Mouse (Mus musculus) left cerebral cortex, adult 18-20 months (tissue): Measurements from ENCODE around the gene Defb29. TPM values are rescaled to one million over a fixed set of nuclear protein-coding genes. Genes with fewer than 3 reads are reported as not detected.

ENCODE experiments used
- DNase-seq, 2 experiments: peaks; one replicate each; pipeline ENCODE4 v3.0.0; 2021 to 2022; ENCODE audit warnings: low spot score in 2 of 2, mixed read lengths in 1 of 2
- total RNA-seq, 2 experiments: library from RNA; stranded (reverse); gene quantifications; 2 replicates each; pipeline ENCODE4 v1.2.3; 2021

Gene Defb29
- total RNA-seq, 2 experiments from 2014 or later, result not detected

DNA sequence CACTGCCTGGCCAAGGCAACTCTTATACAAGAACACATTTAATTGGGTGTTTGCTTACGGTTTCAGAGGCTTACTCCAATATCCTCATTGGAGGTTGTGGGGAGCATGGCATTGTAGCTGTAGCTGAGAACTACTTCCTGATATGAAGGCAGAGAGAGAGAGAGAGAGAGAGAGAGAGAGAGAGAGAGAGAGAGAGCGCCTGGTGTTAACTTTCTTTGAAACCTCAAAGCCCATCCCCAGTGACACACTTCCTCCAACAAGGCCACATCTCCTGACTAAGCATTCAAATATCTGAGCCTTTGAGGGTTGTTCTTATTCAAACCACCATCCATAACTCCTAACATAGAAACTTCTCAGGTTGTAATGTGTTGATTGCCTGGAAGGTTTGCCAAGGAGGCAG lies 35.9 kb downstream of the Defb29 start:
- no peak for DNase-seq

GRCm38 (mm10) chr2:152500863-152501229 lies 39.1 kb downstream of the Defb29 start:
- DNase-seq, result no peak

DNA sequence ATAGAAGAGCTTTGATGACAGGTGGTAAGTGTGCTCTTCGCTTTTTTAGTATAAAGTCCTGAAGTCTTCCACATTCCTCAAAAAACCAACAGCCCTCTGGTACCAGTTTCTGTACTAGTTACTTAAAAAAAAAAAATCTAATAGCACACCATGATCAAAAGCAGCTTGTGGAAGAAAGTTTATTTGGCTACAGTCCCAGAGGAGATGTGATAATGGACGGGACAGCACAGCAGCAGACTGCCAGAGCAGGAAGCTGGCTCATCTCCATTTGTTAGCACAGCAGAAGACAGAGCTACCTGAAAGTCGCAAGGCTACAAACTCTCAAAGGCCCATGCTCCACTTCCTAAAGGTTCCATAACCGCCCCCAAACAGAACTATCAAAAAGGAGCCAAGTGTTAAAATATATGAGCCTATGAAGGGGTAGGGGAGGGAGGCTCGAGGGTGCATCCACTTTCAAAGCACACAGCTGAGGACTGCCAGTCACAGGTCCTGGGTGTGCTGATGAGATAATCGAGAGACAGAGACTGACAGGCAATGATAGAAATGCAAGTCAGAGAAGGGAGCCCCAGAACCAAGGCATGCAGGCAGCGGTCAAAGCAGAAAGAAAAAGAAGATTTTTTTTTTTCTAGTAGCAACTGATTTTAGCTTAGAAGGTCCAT lies 39.6 kb downstream of the Defb29 start:
- no peak for DNase-seq

GRCm38 (mm10) chr2:152498020-152498419 lies 41.9 kb downstream of the Defb29 start:
- DNase-seq, result no peak

DNA sequence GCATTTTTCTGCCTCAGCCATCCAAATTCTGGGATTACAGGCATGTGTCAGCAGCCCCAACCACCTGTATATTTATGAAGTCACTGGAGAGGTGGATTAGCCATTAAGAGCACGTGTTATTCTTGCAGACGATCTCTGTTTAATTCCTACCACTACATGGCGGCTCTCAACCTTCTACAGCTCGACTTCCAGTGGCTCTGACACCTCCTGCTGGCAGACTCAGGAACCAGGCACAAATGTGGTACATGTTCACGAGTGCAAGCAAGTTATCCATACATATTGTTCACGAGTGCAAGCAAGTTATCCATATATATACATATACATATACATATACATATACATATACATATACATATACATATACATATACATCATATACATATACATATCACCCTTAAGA lies 46.7 kb downstream of the Defb29 start:
- DNase-seq, result no peak

- no peak for DNase-seq
Observed at GRCm38 (mm10) chr2:152490038-152490437, 49.9 kb downstream of the Defb29 start, which contains the start of gene Defb22. Defb22 (minus strand) TSS chr2:152490138.

Other genes with a start within 250 kb of the Defb29 start
- 10 to 100 TPM; 49.2 to 52.6 TPM for gene Tbc1d20, start 246.3 kb downstream of the Defb29 start, total RNA-seq
- 100 to 1,000 TPM; 106 to 107 TPM for gene Rbck1, start 207.4 kb downstream of the Defb29 start, total RNA-seq
- under 1 TPM; 0.59 to 0.70 TPM for gene Trib3, start 196.1 kb downstream of the Defb29 start, total RNA-seq
- 100 to 1,000 TPM in 1 of 2 experiments, 10 to 100 TPM in 1; 96.7 to 104 TPM for gene Nrsn2, start 163.5 kb downstream of the Defb29 start, total RNA-seq
- gene Sox12, start 142.0 kb downstream of the Defb29 start, total RNA-seq, result 10 to 100 TPM; 11.8 to 15.9 TPM
- 1 to 10 TPM; 9.4 TPM for gene Zcchc3, start 125.1 kb downstream of the Defb29 start, total RNA-seq
- 1 to 10 TPM; 1.6 to 2.1 TPM for gene 6820408C15Rik, start 124.5 kb downstream of the Defb29 start, total RNA-seq
- not detected for gene Defb23, start 75.5 kb downstream of the Defb29 start, total RNA-seq
- not detected for gene Defb20, start 63.0 kb downstream of the Defb29 start, total RNA-seq
- not detected for gene Defb22, start 50.0 kb downstream of the Defb29 start, total RNA-seq
- not detected for gene Defb26, start 28.4 kb downstream of the Defb29 start, total RNA-seq
- gene Defb28, start 21.8 kb downstream of the Defb29 start, total RNA-seq, result not detected
- gene Gm17416, start 29.2 kb upstream of the Defb29 start, total RNA-seq, result not detected
- not detected for gene Defb21, start 32.6 kb upstream of the Defb29 start, total RNA-seq
- gene Defb19, start 40.2 kb upstream of the Defb29 start, total RNA-seq, result not detected
- gene Defb45, start 59.3 kb upstream of the Defb29 start, total RNA-seq, result not detected
- not detected for gene Defb36, start 64.2 kb upstream of the Defb29 start, total RNA-seq
- not detected for gene Defb25, start 83.0 kb upstream of the Defb29 start, total RNA-seq
- under 1 TPM; 0.72 to 0.94 TPM for gene Rem1, start 86.9 kb upstream of the Defb29 start, total RNA-seq
- 10 to 100 TPM; 73.4 to 79.2 TPM for gene H13, start 129.4 kb upstream of the Defb29 start, total RNA-seq
- gene Mcts2, start 146.9 kb upstream of the Defb29 start, total RNA-seq, result 10 to 100 TPM; 14.1 to 17.5 TPM
- 10 to 100 TPM; 20.6 to 27.2 TPM for gene Id1, start 196.2 kb upstream of the Defb29 start, total RNA-seq
- gene Cox4i2, start 214.1 kb upstream of the Defb29 start, total RNA-seq, result 1 to 10 TPM; 2.7 to 2.8 TPM